Mouse (Mus musculus) myocyte (in vitro differentiated cells): ENCODE measurements around the gene N4bp2l2.

Source experiments
- CEBPB ChIP-seq: IDR thresholded peaks from 2 replicates; pipeline ENCODE4 v1.6.1; 2011; ENCODE audit warnings: mild to moderate bottlenecking, moderate library complexity; ENCODE audit not compliant: poor library complexity, insufficient read depth, severe bottlenecking
- E2F4 ChIP-seq: IDR thresholded peaks from one replicate; pipeline ENCODE4 v1.6.1; 2011; ENCODE audit warnings: mild to moderate bottlenecking, control low read depth, moderate library complexity; ENCODE audit not compliant: insufficient read depth
- MAX ChIP-seq: IDR thresholded peaks from one replicate; pipeline ENCODE4 v1.6.1; 2011; ENCODE audit warnings: low read depth, mild to moderate bottlenecking, control low read depth
- MYOD1 ChIP-seq, 3 experiments: IDR thresholded peaks; one replicate each; pipeline ENCODE4 v1.6.1; 2011; ENCODE audit warnings: control low read depth in 2 of 3, low read depth in 2 of 3, mild to moderate bottlenecking in 2 of 3, moderate library complexity in 1 of 3; ENCODE audit not compliant: insufficient read length in 2 of 3, control insufficient read depth in 1 of 3
- MYOG ChIP-seq, 3 experiments: IDR thresholded peaks; one replicate each; pipeline ENCODE4 v1.6.1; 2011; ENCODE audit warnings: control low read depth in 2 of 3, low read depth in 2 of 3, mild to moderate bottlenecking in 2 of 3; ENCODE audit not compliant: insufficient read length in 2 of 3, control insufficient read depth in 1 of 3, insufficient read depth in 1 of 3
- POLR2A ChIP-seq: IDR thresholded peaks from one replicate; pipeline ENCODE4 v1.6.1; 2011; ENCODE audit warnings: low read depth, mild to moderate bottlenecking, control low read depth, moderate library complexity; ENCODE audit not compliant: insufficient read length
- SRF ChIP-seq: IDR thresholded peaks from one replicate; pipeline ENCODE4 v1.6.1; 2011; ENCODE audit warnings: low read depth; ENCODE audit not compliant: control insufficient read depth, insufficient read length
- TCF12 ChIP-seq: IDR thresholded peaks from one replicate; pipeline ENCODE4 v1.6.1; 2011; ENCODE audit warnings: mild to moderate bottlenecking, control low read depth; ENCODE audit not compliant: poor library complexity, insufficient read depth, severe bottlenecking
- USF1 ChIP-seq: IDR thresholded peaks from one replicate; pipeline ENCODE4 v1.6.1; 2011; ENCODE audit warnings: low read depth, mild to moderate bottlenecking, control low read depth, moderate library complexity

- TF ChIP-seq POLR2A, result no peak
- no peak for TF ChIP-seq MYOD1 (IDR thresholded peaks at IDR 0.05; ENCODE audit: control insufficient read depth in 1 of 3, insufficient read length in 2 of 3, low read depth in 2 of 3)
- TF ChIP-seq MAX, result no peak
- no peak for TF ChIP-seq E2F4
- no peak for TF ChIP-seq USF1
- no peak for TF ChIP-seq CEBPB
- no peak for TF ChIP-seq SRF
- no peak for TF ChIP-seq TCF12
- no peak for TF ChIP-seq MYOG (IDR thresholded peaks at IDR 0.05; ENCODE audit: control insufficient read depth in 1 of 3, insufficient read depth in 1 of 3, insufficient read length in 2 of 3, low read depth in 2 of 3)
These were observed 72.0 kb downstream of the N4bp2l2 start for GRCm38 (mm10) chr5:150593756-150594648.
